ENCODE assay signal across 14 mouse cellular contexts in the genomic region with DNA sequence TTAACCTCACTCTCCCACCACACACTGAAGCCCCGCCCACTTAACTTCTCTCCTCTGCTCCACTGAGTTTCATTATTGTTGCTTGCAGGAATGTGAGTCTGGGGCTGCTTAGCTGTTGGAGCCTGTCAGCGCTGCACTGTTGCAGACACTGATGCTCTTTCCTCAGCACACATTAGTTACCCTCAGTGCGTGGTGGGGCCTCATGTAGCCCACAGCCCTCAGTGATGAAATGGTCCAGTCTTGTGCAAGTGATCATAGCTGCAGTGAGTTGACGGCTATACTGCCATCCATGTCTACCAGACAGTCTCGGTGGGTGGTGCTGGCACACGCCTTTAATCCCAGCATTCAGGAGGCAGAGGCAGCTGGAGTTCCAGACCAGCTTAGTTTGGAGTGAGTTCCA. TPM values are rescaled to one million over a fixed set of nuclear protein-coding genes. Genes with fewer than 3 reads are reported as not detected.
A peak's percentile ranks its signal among the peaks of the same experiment; 100 is the strongest.
DNase-seq lines count a peak whose midpoint lies in the region; ATAC-seq lines count a peak whose summit lies in the region.
"Had no signal": no experiment of that assay in that cellular context is flagged by ENCODE, and none has a peak within 500 bp of the region (broad histone marks: within the 10 kb centered on the region; RNA-seq: fewer than 3 reads in every experiment).

No protein-coding gene starts in this region.

- intact Hi-C loops in heart, postnatal 10 days (cut with DNase I), result no loop called here

- H3K36me3 ChIP-seq in heart, embryonic 12.5 days, result peaks cover 22% of the 10 kb centered on the region
- peaks cover 28% of the 10 kb centered on the region for H3K36me3 ChIP-seq in midbrain, embryonic 12.5 days
- H3K36me3 ChIP-seq in midbrain, embryonic 10.5 days, result peaks cover 67% of the 10 kb centered on the region
- H3K36me3 ChIP-seq in embryonic facial prominence, embryonic 15.5 days, result peaks cover 17% of the 10 kb centered on the region

- 0 out of 2 replicates have a peak, but pooled peaks have one; percentile 25 for ATAC-seq in heart, embryonic 12.5 days (ENCODE audit: insufficient number of reproducible peaks, low FRiP score)
- ATAC-seq in midbrain, embryonic 12.5 days (ENCODE audit: low FRiP score, low read depth), result peak; percentile 23; the same call in 1 of the 2 replicates
- no peak for ATAC-seq in embryonic facial prominence, embryonic 15.5 days (ENCODE audit: insufficient number of reproducible peaks, low FRiP score, low TSS enrichment, low read depth)
- no peak for ATAC-seq in megakaryocyte-erythroid progenitor cell, adult 5-6 weeks (replicated peaks; ENCODE audit: low FRiP score, low TSS enrichment, poor library complexity, severe bottlenecking)
- ATAC-seq in activated CD4-positive, CD25-positive, alpha-beta regulatory T cell, adult 4 months, result no peak
- ATAC-seq: intestine, embryonic 15.5 days had no signal

- no peak for DNase-seq in heart, postnatal 10 days
- no peak for DNase-seq in midbrain, embryonic 10.5 days (ENCODE audit: low spot score)
- DNase-seq in MN1 (ENCODE audit: low spot score), result no peak
- DNase-seq: adrenal gland, postnatal 10 days; right cerebral cortex, adult 18-20 months had no signal

- 63% methylated on average over 6 of the region's 6 CpGs for WGBS in heart, embryonic 12.5 days
- 47% methylated on average over 6 of the region's 6 CpGs for WGBS in midbrain, embryonic 12.5 days
- 62% methylated on average over 6 of the region's 6 CpGs for WGBS in midbrain, embryonic 10.5 days
- 52% methylated on average over 6 of the region's 6 CpGs for WGBS in embryonic facial prominence, embryonic 15.5 days

- H3K4me3 ChIP-seq in heart, embryonic 12.5 days, result no peak overlapping the region
- H3K4me3 ChIP-seq in midbrain, embryonic 12.5 days, result no peak overlapping the region
- H3K4me3 ChIP-seq in midbrain, embryonic 10.5 days, result no peak overlapping the region
- H3K4me3 ChIP-seq in embryonic facial prominence, embryonic 15.5 days (replicated peaks), result no peak overlapping the region
- H3K4me3 ChIP-seq: intestine, embryonic 15.5 days; limb, embryonic 15.5 days had no signal

- H3K27ac ChIP-seq in heart, embryonic 12.5 days (ENCODE audit: poor library complexity, severe bottlenecking), result no peak overlapping the region
- no peak overlapping the region for H3K27ac ChIP-seq in midbrain, embryonic 12.5 days (replicated peaks)
- no peak overlapping the region for H3K27ac ChIP-seq in midbrain, embryonic 10.5 days (replicated peaks)
- H3K27ac ChIP-seq in embryonic facial prominence, embryonic 15.5 days (replicated peaks), result peak overlapping the region; percentile 19; the same call in 1 of the 2 replicates
- H3K27ac ChIP-seq: intestine, embryonic 15.5 days; limb, embryonic 15.5 days had no signal

- peaks cover 19% of the 10 kb centered on the region for H3K4me1 ChIP-seq in heart, embryonic 12.5 days (replicated peaks)
- H3K4me1 ChIP-seq in midbrain, embryonic 12.5 days, result peaks cover 4% of the 10 kb centered on the region
- peaks cover 5% of the 10 kb centered on the region for H3K4me1 ChIP-seq in midbrain, embryonic 10.5 days
- peaks cover 5% of the 10 kb centered on the region; the same call in 1 of the 2 replicates for H3K4me1 ChIP-seq in embryonic facial prominence, embryonic 15.5 days
- H3K4me1 ChIP-seq: intestine, embryonic 15.5 days had no signal

- no peaks in the 10 kb centered on the region for H3K9me3 ChIP-seq in heart, embryonic 12.5 days (replicated peaks)
- H3K9me3 ChIP-seq in midbrain, embryonic 12.5 days, result no peaks in the 10 kb centered on the region
- H3K9me3 ChIP-seq in midbrain, embryonic 10.5 days (replicated peaks), result no peaks in the 10 kb centered on the region
- H3K9me3 ChIP-seq in embryonic facial prominence, embryonic 15.5 days (replicated peaks), result no peaks in the 10 kb centered on the region
- H3K9me3 ChIP-seq: intestine, embryonic 15.5 days; limb, embryonic 15.5 days had no signal

- no peaks in the 10 kb centered on the region for H3K27me3 ChIP-seq in heart, embryonic 12.5 days (replicated peaks)
- no peaks in the 10 kb centered on the region for H3K27me3 ChIP-seq in midbrain, embryonic 12.5 days
- H3K27me3 ChIP-seq in midbrain, embryonic 10.5 days (ENCODE audit: low read depth, poor library complexity, severe bottlenecking), result no peaks in the 10 kb centered on the region
- H3K27me3 ChIP-seq in embryonic facial prominence, embryonic 15.5 days, result no peaks in the 10 kb centered on the region
- H3K27me3 ChIP-seq: CH12.LX; intestine, embryonic 15.5 days; limb, embryonic 15.5 days had no signal

- no peak overlapping the region for H3K4me2 ChIP-seq in heart, embryonic 12.5 days
- H3K4me2 ChIP-seq in midbrain, embryonic 12.5 days (replicated peaks), result no peak overlapping the region
- no peak overlapping the region for H3K4me2 ChIP-seq in embryonic facial prominence, embryonic 15.5 days (replicated peaks)
- H3K4me2 ChIP-seq: intestine, embryonic 15.5 days; limb, embryonic 15.5 days had no signal

- no peak overlapping the region for H3K9ac ChIP-seq in heart, embryonic 12.5 days
- H3K9ac ChIP-seq in midbrain, embryonic 12.5 days (replicated peaks), result no peak overlapping the region
- no peak overlapping the region for H3K9ac ChIP-seq in embryonic facial prominence, embryonic 15.5 days
- H3K9ac ChIP-seq: intestine, embryonic 15.5 days; limb, embryonic 15.5 days had no signal

RNA-seq across cellular contexts. Expression of gene Smc3, which starts 8.7 kb away (rescaled TPM):
- 45.6 and 47.1 TPM in 2 replicates for polyA plus RNA-seq in heart, embryonic 12.5 days (2016; fragmentation: Nextera tagmentation; extraction: Ambion mirVana)
- 10 to 100 TPM; 26.3 to 29.6 TPM for total RNA-seq in heart, postnatal 10 days (2021)
- 80.7 and 85.6 TPM in 2 replicates for polyA plus RNA-seq in midbrain, embryonic 12.5 days (2016; fragmentation: Nextera tagmentation; extraction: Ambion mirVana)
- 74.3 and 76.9 TPM in 2 replicates for polyA plus RNA-seq in midbrain, embryonic 10.5 days (2016; fragmentation: Nextera tagmentation; extraction: Ambion mirVana)
- polyA plus RNA-seq in embryonic facial prominence, embryonic 15.5 days (2015; fragmentation: Nextera tagmentation; extraction: Ambion mirVana), result 63.1 and 66.0 TPM in 2 replicates
- total RNA-seq in megakaryocyte-erythroid progenitor cell, adult 5-6 weeks (2014; fragmentation: Nextera tagmentation), result 103 and 105 TPM in 2 replicates
- total RNA-seq in megakaryocyte-erythroid progenitor cell, adult 5-6 weeks (2017), result 209 and 214 TPM in 2 replicates
- 10 to 100 TPM; 35.7 to 38.4 TPM for polyA plus RNA-seq in activated CD4-positive, CD25-positive, alpha-beta regulatory T cell, adult 4 months (2017; shearing (Covaris generic))

RNA-seq across cellular contexts. Expression of gene Nutf2-ps1, which starts 20.1 kb away (rescaled TPM):
- 314 and 321 TPM in 2 replicates for polyA plus RNA-seq in heart, embryonic 12.5 days (2016; fragmentation: Nextera tagmentation; extraction: Ambion mirVana)
- 100 to 1,000 TPM in 1 of 2 experiments, 10 to 100 TPM in 1; 81.9 to 104 TPM for total RNA-seq in heart, postnatal 10 days (2021)
- 407 and 436 TPM in 2 replicates for polyA plus RNA-seq in midbrain, embryonic 12.5 days (2016; fragmentation: Nextera tagmentation; extraction: Ambion mirVana)
- polyA plus RNA-seq in midbrain, embryonic 10.5 days (2016; fragmentation: Nextera tagmentation; extraction: Ambion mirVana), result 609 and 658 TPM in 2 replicates
- 301 and 343 TPM in 2 replicates for polyA plus RNA-seq in embryonic facial prominence, embryonic 15.5 days (2015; fragmentation: Nextera tagmentation; extraction: Ambion mirVana)
- total RNA-seq in megakaryocyte-erythroid progenitor cell, adult 5-6 weeks (2014; fragmentation: Nextera tagmentation), result 86.8 and 99.0 TPM in 2 replicates
- total RNA-seq in megakaryocyte-erythroid progenitor cell, adult 5-6 weeks (2017), result 216 and 256 TPM in 2 replicates
- polyA plus RNA-seq in activated CD4-positive, CD25-positive, alpha-beta regulatory T cell, adult 4 months (2017; shearing (Covaris generic)), result 100 to 1,000 TPM; 157 to 194 TPM
- total RNA-seq: monocyte, adult 5-6 weeks had no signal

Comparison
In these comparisons a context has a peak if more than half of its experiments do, and no peak if none do; other contexts are left out.
1. ATAC-seq: peak in heart, embryonic 12.5 days (single experiment) and midbrain, embryonic 12.5 days (single experiment); none in embryonic facial prominence, embryonic 15.5 days (single experiment), megakaryocyte-erythroid progenitor cell, adult 5-6 weeks (single experiment) and activated CD4-positive, CD25-positive, alpha-beta regulatory T cell, adult 4 months (single experiment).